Mouse (Mus musculus) spleen, embryonic (tissue): ENCODE results near the gene Irf9.

Experiments used
- CTCF ChIA-PET: fragments of 350-600 bp; sonication (Branson Sonifier 250); formaldehyde crosslinking; loops from one replicate; lab custom pipeline; 2022; lab: Charles Lee

The Irf9 gene

GRCm38 (mm10) chr14:55651528-55651927 is 48.2 kb downstream of the Irf9 start:
- CTCF ChIA-PET = no interaction called here

GRCm38 (mm10) chr14:55656935-55657334 is 53.6 kb downstream of the Irf9 start:
- CTCF ChIA-PET = no interaction called here

- CTCF ChIA-PET = interaction anchor here (0.6 kb wide), 1 partner anchor 15 kb away, joined by 3 read pairs; no protein-coding TSS in a partner anchor
Observed at GRCm38 (mm10) chr14:55658011-55658410, 54.6 kb downstream of the Irf9 start.
